Mouse (Mus musculus) left cerebral cortex, adult 18-20 months (tissue): Measurements from ENCODE around the gene Rpl27. TPM values are rescaled to one million over a fixed set of nuclear protein-coding genes. Genes with fewer than 3 reads are reported as not detected.
A peak's percentile ranks its signal among the peaks of the same experiment; 100 is the strongest.
"Not testable (repeated sequence)": the region's sequence is repeated elsewhere in the genome, so short reads cannot be mapped to it uniquely, and the experiment has no call there.

Experiments
- DNase-seq, 2 experiments: peaks; one replicate each; pipeline ENCODE4 v3.0.0; 2021 to 2022; ENCODE audit warnings: low spot score in 2 of 2, mixed read lengths in 1 of 2
- total RNA-seq, 2 experiments: library from RNA; stranded (reverse); gene quantifications; 2 replicates each; pipeline ENCODE4 v1.2.3; 2021

Rpl27 gene
- total RNA-seq, 2 experiments from 2014 or later, result 51.0 to 52.1 TPM

- DNase-seq, result peak; percentile 52 to 61
Measured at GRCm38 (mm10) chr11:101467477-101468262, 25.6 kb downstream of the Rpl27 start.

- no peak for DNase-seq
Measured at GRCm38 (mm10) chr11:101468263-101468688, 26.2 kb downstream of the Rpl27 start.

GRCm38 (mm10) chr11:101468731-101469130 lies 26.6 kb downstream of the Rpl27 start:
- no peak for DNase-seq

GRCm38 (mm10) chr11:101469155-101469554 lies 27.1 kb downstream of the Rpl27 start:
- no peak for DNase-seq

- DNase-seq, result no peak
Measured at GRCm38 (mm10) chr11:101470206-101470605, 28.1 kb downstream of the Rpl27 start.

- no peak for DNase-seq
Measured at GRCm38 (mm10) chr11:101471926-101472325, 29.8 kb downstream of the Rpl27 start.

GRCm38 (mm10) chr11:101472336-101472735 lies 30.2 kb downstream of the Rpl27 start:
- DNase-seq, result no peak

- not testable (repeated sequence) for DNase-seq
Measured at GRCm38 (mm10) chr11:101473686-101474085, 31.6 kb downstream of the Rpl27 start.

- DNase-seq, result no peak
Measured at GRCm38 (mm10) chr11:101474298-101474697, 32.2 kb downstream of the Rpl27 start.

GRCm38 (mm10) chr11:101476361-101476760 lies 34.3 kb downstream of the Rpl27 start:
- DNase-seq, result not testable (repeated sequence)

GRCm38 (mm10) chr11:101477194-101477551 lies 35.1 kb downstream of the Rpl27 start:
- no peak for DNase-seq

- no peak for DNase-seq
Measured at GRCm38 (mm10) chr11:101477552-101478211, 35.6 kb downstream of the Rpl27 start.

GRCm38 (mm10) chr11:101479171-101479635 lies 37.1 kb downstream of the Rpl27 start:
- no peak for DNase-seq

- DNase-seq, result no peak
Measured at GRCm38 (mm10) chr11:101480912-101481311, 38.8 kb downstream of the Rpl27 start.

- DNase-seq, result no peak
Measured at GRCm38 (mm10) chr11:101483804-101484203, 41.7 kb downstream of the Rpl27 start.

- no peak for DNase-seq
Measured at GRCm38 (mm10) chr11:101484245-101484644, 42.1 kb downstream of the Rpl27 start.

GRCm38 (mm10) chr11:101484814-101485213 lies 42.7 kb downstream of the Rpl27 start:
- DNase-seq, result no peak

GRCm38 (mm10) chr11:101485509-101486028 lies 43.5 kb downstream of the Rpl27 start:
- no peak for DNase-seq

GRCm38 (mm10) chr11:101486126-101486525 lies 44.0 kb downstream of the Rpl27 start:
- no peak for DNase-seq
